Mouse (Mus musculus): ENCODE measurements at regions not wholly inside any gene's neighbourhood (a gene's known extent, or its start where the extent isn't known, plus 50 kb on each side); places are given as distances from the start of the nearest gene placed in this dataset.

GRCm38 (mm10) chr1:143860319-143860718 is 83.2 kb downstream of the Uchl5 start:
- no peak overlapping the region for H3K4me3 ChIP-seq
- H3K27me3 ChIP-seq = no peaks in the 10 kb centered on the region
- no peaks in the 10 kb centered on the region for H3K9me3 ChIP-seq
- H3K4me1 ChIP-seq = no peaks in the 10 kb centered on the region
- 57% methylated on average over 10 of the region's 10 CpGs for WGBS
- ATAC-seq (ENCODE audit: insufficient number of reproducible peaks, low FRiP score, low TSS enrichment, low read depth) = no peak
- no peak overlapping the region for H3K4me2 ChIP-seq
- no peak overlapping the region for H3K27ac ChIP-seq
- H3K36me3 ChIP-seq = no peaks in the 10 kb centered on the region
- no peak overlapping the region for H3K9ac ChIP-seq

- Histone ChIP-seq H3K9ac (no peak overlapping the region), H3K4me3 (no peak overlapping the region), H3K36me3 (no peaks in the 10 kb centered on the region), H3K27me3 (no peaks in the 10 kb centered on the region), H3K4me2 (no peak overlapping the region), H3K27ac (no peak overlapping the region), H3K9me3 (no peaks in the 10 kb centered on the region), H3K4me1 (no peaks in the 10 kb centered on the region)
- ATAC-seq (ENCODE audit: insufficient number of reproducible peaks, low FRiP score, low TSS enrichment, low read depth) = no peak
These were observed 81.5 kb downstream of the Uchl5 start for GRCm38 (mm10) chr1:143858532-143858931.

All from limb, embryonic 15.5 days (tissue).